Mouse (Mus musculus) layer of hippocampus, postnatal 25 days (tissue): ENCODE results near the gene Xirp2. TPM values are rescaled to one million over a fixed set of nuclear protein-coding genes. Genes with fewer than 3 reads are reported as not detected.

Source experiments
- DNase-seq, 2 experiments: peaks; one replicate each; pipeline ENCODE4 v3.0.0; 2022; ENCODE audit warnings: mixed read lengths in 2 of 2, low spot score in 1 of 2; ENCODE audit errors: extremely low spot score in 1 of 2
- total RNA-seq, 2 experiments: library from RNA; stranded (reverse); gene quantifications; 2 replicates each; pipeline ENCODE4 v1.2.3; 2021

Xirp2 gene
- total RNA-seq, 2 experiments from 2014 or later, result not detected

GRCm38 (mm10) chr2:67544426-67544825, 98.6 kb downstream of the Xirp2 start:
- DNase-seq, result no peak

GRCm38 (mm10) chr2:67564851-67565479, 119.2 kb downstream of the Xirp2 start:
- peak; percentile 57 to 60 for DNase-seq

- DNase-seq, result peak; percentile 75 to 87
These were observed 119.9 kb downstream of the Xirp2 start, which contains the start of gene B3galt1 for GRCm38 (mm10) chr2:67565480-67566331. Gene B3galt1, plus strand, starts transcription at chr2:67565871.

- peak; percentile 10 for DNase-seq
These were observed 120.8 kb downstream of the Xirp2 start for GRCm38 (mm10) chr2:67566566-67566965.

- DNase-seq, result no peak
These were observed 121.4 kb downstream of the Xirp2 start for GRCm38 (mm10) chr2:67567141-67567680.

Other genes with a start within 250 kb of the Xirp2 start
- gene Gm21830, start 32.3 kb upstream of the Xirp2 start, total RNA-seq, result not detected
- gene Gm26727, start 12.8 kb upstream of the Xirp2 start, total RNA-seq, result not detected
- 10 to 100 TPM; 85.1 to 88.0 TPM for gene B3galt1, start 119.9 kb downstream of the Xirp2 start, total RNA-seq